Mouse (Mus musculus): ENCODE measurements around the gene Olfr1193. TPM values are rescaled to one million over a fixed set of nuclear protein-coding genes. Genes with fewer than 3 reads are reported as not detected.
"Not testable (repeated sequence)": the region's sequence is repeated elsewhere in the genome, so short reads cannot be mapped to it uniquely, and the experiment has no call there.

Gene Olfr1193
- total RNA-seq (2021) = not detected
- long read RNA-seq, experiment 1 = 0 reads
- long read RNA-seq, experiment 2 = 0 reads

DNA sequence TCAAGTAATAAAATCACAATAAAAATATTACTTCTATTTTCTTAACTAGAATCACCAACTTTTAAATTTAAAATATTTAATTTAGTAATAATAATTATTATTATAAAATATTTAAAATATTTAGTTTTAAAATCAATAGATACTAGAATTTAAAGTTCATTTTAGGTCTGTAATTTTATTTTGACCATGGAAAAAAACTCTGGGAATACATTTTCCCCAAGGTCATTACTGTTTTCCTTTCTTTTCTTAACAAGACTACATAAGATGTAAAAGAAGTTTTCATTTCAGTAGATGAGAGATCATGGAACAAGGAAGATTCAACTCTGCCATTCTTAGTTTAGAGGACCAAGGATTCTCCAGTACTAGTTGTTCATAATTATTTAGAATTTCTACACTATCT lies at the start of gene Olfr1193:
TSS of gene Olfr1193 (plus strand) at position 301 of the 400 bp plus-strand sequence.
- not testable (repeated sequence) for DNase-seq (ENCODE audit: low spot score in 2 of 2)

DNA sequence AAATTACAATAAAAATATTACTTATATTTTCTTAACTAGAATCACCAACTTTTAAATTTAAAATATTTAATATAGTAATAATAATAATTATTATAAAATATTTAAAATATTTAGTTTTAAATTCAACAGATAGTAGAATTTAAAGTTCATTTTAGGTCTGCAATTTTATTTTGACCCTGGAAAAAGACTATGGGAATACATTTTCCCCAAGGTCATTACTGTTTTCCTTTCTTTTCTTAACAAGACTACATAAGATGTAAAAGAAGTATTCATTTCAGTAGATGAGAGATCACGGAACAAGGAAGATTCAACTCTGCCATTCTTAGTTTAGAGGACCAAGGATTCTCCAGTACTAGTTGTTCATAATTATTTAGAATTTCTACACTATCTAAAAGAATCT lies 35.2 kb upstream of the Olfr1193 start, which contains the start of gene Olfr1191-ps1:
TSS of gene Olfr1191-ps1 (plus strand) at position 301 of the 400 bp plus-strand sequence.
- not testable (repeated sequence) for DNase-seq (ENCODE audit: low spot score in 2 of 2)

- no peak for DNase-seq (ENCODE audit: low spot score in 2 of 2)
These were observed 27.2 kb upstream of the Olfr1193 start, which contains the start of gene Olfr1192-ps1 for GRCm38 (mm10) chr2:88648209-88648608. Gene Olfr1192-ps1 (plus strand): TSS chr2:88648509.

GRCm38 (mm10) chr2:88689087-88689486 lies 13.7 kb downstream of the Olfr1193 start, which contains the start of gene Olfr1195:
Gene Olfr1195 (minus strand): TSS chr2:88689187.
- no peak for DNase-seq (ENCODE audit: low spot score in 2 of 2)

DNA sequence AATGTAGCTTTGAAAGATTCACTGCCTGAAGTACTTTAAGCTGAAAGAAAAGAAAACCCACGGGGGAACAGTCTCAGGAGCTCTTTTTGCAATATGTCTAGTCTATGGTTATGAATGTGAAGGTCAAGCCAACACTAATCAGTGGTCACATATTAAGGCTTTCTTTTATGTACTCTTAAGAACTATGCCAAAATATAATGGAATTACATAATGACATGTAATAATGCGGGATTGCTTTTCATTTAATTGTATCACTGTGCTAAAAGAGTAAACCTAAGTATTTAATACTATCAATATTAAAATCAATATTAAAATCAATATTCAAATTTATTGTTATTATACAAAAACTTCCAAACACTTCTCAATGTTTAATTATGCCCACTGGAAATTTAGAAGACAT lies 29.1 kb downstream of the Olfr1193 start, which contains the start of gene Olfr1196:
TSS of gene Olfr1196 (minus strand) at position 101 of the 400 bp plus-strand sequence.
- DNase-seq (ENCODE audit: low spot score in 2 of 2) = no peak

Other genes with a start within 250 kb of the Olfr1193 start
- not detected for gene Olfr1181, start 249.5 kb upstream of the Olfr1193 start, total RNA-seq (2021)
- not detected for gene Gm13757, start 226.5 kb upstream of the Olfr1193 start, total RNA-seq (2021)
- not detected for gene Olfr1183, start 220.8 kb upstream of the Olfr1193 start, total RNA-seq (2021)
- not detected for gene Olfr1184, start 192.0 kb upstream of the Olfr1193 start, total RNA-seq (2021)
- not detected for gene Olfr1185-ps1, start 182.3 kb upstream of the Olfr1193 start, total RNA-seq (2021)
- not detected for gene Olfr1186, start 157.1 kb upstream of the Olfr1193 start, total RNA-seq (2021)
- not detected for gene Olfr1188, start 118.7 kb upstream of the Olfr1193 start, total RNA-seq (2021)
- not detected for gene Olfr1189, start 89.2 kb upstream of the Olfr1193 start, total RNA-seq (2021)
- gene Olfr1191-ps1, start 35.1 kb upstream of the Olfr1193 start, total RNA-seq (2021) = not detected
- gene Olfr1192-ps1, start 27.1 kb upstream of the Olfr1193 start, total RNA-seq (2021) = not detected
- gene Olfr1195, start 13.6 kb downstream of the Olfr1193 start, total RNA-seq (2021) = not detected
- not detected for gene Olfr1196, start 29.0 kb downstream of the Olfr1193 start, total RNA-seq (2021)
- not detected for gene Olfr1197, start 56.7 kb downstream of the Olfr1193 start, total RNA-seq (2021)
- gene Olfr1198, start 75.7 kb downstream of the Olfr1193 start, total RNA-seq (2021) = not detected
- gene Olfr1199, start 84.8 kb downstream of the Olfr1193 start, total RNA-seq (2021) = not detected
- gene Olfr1200, start 94.9 kb downstream of the Olfr1193 start, total RNA-seq (2021) = not detected
- gene Olfr1201, start 117.4 kb downstream of the Olfr1193 start, total RNA-seq (2021) = not detected
- gene Olfr1202, start 138.9 kb downstream of the Olfr1193 start, total RNA-seq (2021) = not detected
- not detected for gene Olfr1205, start 154.1 kb downstream of the Olfr1193 start, total RNA-seq (2021)
- gene Olfr1204, start 173.7 kb downstream of the Olfr1193 start, total RNA-seq (2021) = not detected
- not detected for gene Olfr1206, start 187.6 kb downstream of the Olfr1193 start, total RNA-seq (2021)
- gene Olfr1208, start 226.7 kb downstream of the Olfr1193 start, total RNA-seq (2021) = not detected
- gene Olfr1209, start 239.5 kb downstream of the Olfr1193 start, total RNA-seq (2021) = not detected